Comparison of ENCODE assay signal across 12 mouse cellular contexts in the genomic region with DNA sequence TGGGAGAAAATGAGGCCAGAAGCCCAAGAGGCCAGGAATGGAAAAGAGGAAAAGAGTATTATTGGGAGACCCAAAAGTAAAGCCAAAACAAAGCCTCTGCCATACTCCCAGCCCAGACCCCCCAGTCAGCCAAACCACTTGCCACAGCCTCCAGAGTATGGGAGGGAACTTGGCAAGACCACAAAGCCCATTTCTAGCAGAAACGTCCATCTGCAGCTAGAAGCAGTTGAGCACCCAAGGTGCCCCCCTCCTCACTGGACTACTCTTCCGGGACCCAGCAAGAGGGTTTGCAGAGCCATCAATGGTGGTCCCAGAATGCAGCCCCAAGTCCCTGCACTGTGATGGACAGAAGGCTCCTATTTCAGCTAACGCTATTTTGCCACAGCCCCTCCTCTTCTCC. TPM values are rescaled to one million over a fixed set of nuclear protein-coding genes. Genes with fewer than 3 reads are reported as not detected.
DNase-seq lines count a peak whose midpoint lies in the region; ATAC-seq and TF ChIP-seq lines count a peak whose summit lies in the region.
"Had no signal": no experiment of that assay in that cellular context is flagged by ENCODE, and none has a peak within 500 bp of the region (broad histone marks: within the 10 kb centered on the region; RNA-seq: fewer than 3 reads in every experiment).

No protein-coding gene starts in this region.

- peaks cover 23% of the 10 kb centered on the region; the same call in 1 of the 2 replicates for H3K36me3 ChIP-seq in neural tube, embryonic 12.5 days
- peaks cover 4% of the 10 kb centered on the region; the same call in 1 of the 2 replicates for H3K36me3 ChIP-seq in midbrain, embryonic 12.5 days

- H3K9me3 ChIP-seq in neural tube, embryonic 12.5 days, result no peaks in the 10 kb centered on the region
- no peaks in the 10 kb centered on the region for H3K9me3 ChIP-seq in midbrain, embryonic 12.5 days

- H3K27ac ChIP-seq in cerebellum, adult 2 months (ENCODE audit: insufficient read depth, low read length), result no peak overlapping the region
- no peak overlapping the region for H3K27ac ChIP-seq in neural tube, embryonic 12.5 days
- H3K27ac ChIP-seq in midbrain, embryonic 12.5 days (replicated peaks), result no peak overlapping the region

- H3K9ac ChIP-seq in neural tube, embryonic 12.5 days, result no peak overlapping the region
- peak overlapping the region; percentile 21; the same call in 1 of the 2 replicates for H3K9ac ChIP-seq in midbrain, embryonic 12.5 days (replicated peaks)

- WGBS in cerebellum, adult 2 months, result 11% methylated on average over 3 of the region's 3 CpGs
- 57% methylated on average over 3 of the region's 3 CpGs for WGBS in neural tube, embryonic 12.5 days
- 40% methylated on average over 3 of the region's 3 CpGs for WGBS in midbrain, embryonic 12.5 days

- peaks cover 23% of the 10 kb centered on the region for H3K4me1 ChIP-seq in cerebellum, adult 2 months (ENCODE audit: control insufficient read depth, insufficient read depth, low read length)
- H3K4me1 ChIP-seq in neural tube, embryonic 12.5 days, result peaks cover 69% of the 10 kb centered on the region
- peaks cover 89% of the 10 kb centered on the region for H3K4me1 ChIP-seq in midbrain, embryonic 12.5 days

- ATAC-seq in neural tube, embryonic 12.5 days (ENCODE audit: low FRiP score, low read depth), result no peak
- no peak for ATAC-seq in midbrain, embryonic 12.5 days (ENCODE audit: low FRiP score, low read depth)

- no peaks in the 10 kb centered on the region for H3K27me3 ChIP-seq in cerebellum, adult 2 months (ENCODE audit: control insufficient read depth, insufficient read depth, low read length)
- H3K27me3 ChIP-seq in neural tube, embryonic 12.5 days (replicated peaks), result no peaks in the 10 kb centered on the region
- H3K27me3 ChIP-seq in midbrain, embryonic 12.5 days, result no peaks in the 10 kb centered on the region

- peak overlapping the region; percentile 14 for H3K4me3 ChIP-seq in cerebellum, adult 2 months (replicated peaks; ENCODE audit: insufficient read depth, low read depth, low read length)
- no peak overlapping the region for H3K4me3 ChIP-seq in neural tube, embryonic 12.5 days
- no peak overlapping the region for H3K4me3 ChIP-seq in midbrain, embryonic 12.5 days

- no peak for TF ChIP-seq CTCF in cerebellum, adult 2 months (IDR thresholded peaks at IDR 0.05; ENCODE audit: borderline replicate concordance, insufficient read depth, low read depth, low read length)

- peak overlapping the region; percentile 74 for H3K4me2 ChIP-seq in neural tube, embryonic 12.5 days (replicated peaks)
- peak overlapping the region; percentile 66 for H3K4me2 ChIP-seq in midbrain, embryonic 12.5 days (replicated peaks)

- TF ChIP-seq POLR2A in cerebellum, adult 2 months (IDR thresholded peaks at IDR 0.05; ENCODE audit: borderline replicate concordance, insufficient read depth, low read length), result no peak

- DNase-seq in cerebellum, adult 2 months, result no peak
- no peak for DNase-seq in cerebellum, postnatal 4 days (ENCODE audit: low spot score in 2 of 2)
- no peak for DNase-seq in neural tube, embryonic 10.5 days (ENCODE audit: extremely low spot score, low spot score)
- no peak for DNase-seq in layer of hippocampus, postnatal 36 days
- no peak for DNase-seq in frontal cortex, postnatal 25 days (ENCODE audit: low spot score in 2 of 2)
- no peak for DNase-seq in right cerebral cortex, adult 18-20 months
- DNase-seq: kidney, adult 8-10 months; left cerebral cortex, postnatal 4 days; lung, postnatal 4 days; thymus, adult 2 months had no signal

RNA-seq across cellular contexts. Expression of a gene that starts 21.1 kb away (rescaled TPM):
- polyA plus RNA-seq in cerebellum, adult 2 months (2012; rRNA removed), result 22.5 and 24.7 TPM in 2 replicates
- 59.8 and 64.5 TPM in 2 replicates for polyA plus RNA-seq in neural tube, embryonic 12.5 days (2016; fragmentation: Nextera tagmentation; extraction: Ambion mirVana)
- polyA plus RNA-seq in midbrain, embryonic 12.5 days (2016; fragmentation: Nextera tagmentation; extraction: Ambion mirVana), result 65.0 and 70.2 TPM in 2 replicates
- 10 to 100 TPM; 58.9 to 67.8 TPM for total RNA-seq in layer of hippocampus, postnatal 36 days (2021)
